Mouse (Mus musculus) cerebellum, adult 2 months (tissue): ENCODE data around the gene Fbn1.

Experiments used
- CTCF ChIP-seq: fragments of 200-500 bp; IDR thresholded peaks from 2 replicates; pipeline ENCODE4 v1.5.1; 2011; ENCODE audit warnings: low read depth, mild to moderate bottlenecking, control low read depth, low read length, moderate library complexity, borderline replicate concordance; ENCODE audit not compliant: insufficient read depth
- POLR2A ChIP-seq: fragments of 200-500 bp; IDR thresholded peaks from 2 replicates; pipeline ENCODE4 v1.6.1; 2011; ENCODE audit warnings: low read length, control low read depth, borderline replicate concordance; ENCODE audit not compliant: insufficient read depth

- TF ChIP-seq CTCF (no peak), POLR2A (no peak)
These were observed 231.1 kb downstream of the Fbn1 start for GRCm38 (mm10) chr2:125276692-125277091.
